Mouse (Mus musculus) limb, embryonic 15.5 days (tissue): ENCODE results near the gene Slc38a10. TPM values are rescaled to one million over a fixed set of nuclear protein-coding genes. Genes with fewer than 3 reads are reported as not detected.

ENCODE experiments used
- ATAC-seq: fragments of 200-750 bp; cut with Nextera tagmentation; 2 replicates; pipeline ENCODE4 v1.8.0; 2017; ENCODE audit warnings: low read depth, moderate TSS enrichment; ENCODE audit not compliant: insufficient number of reproducible peaks, low FRiP score, low TSS enrichment
- H3K27ac ChIP-seq: fragments of 300-500 bp; sonication (generic); 2 replicates; pipeline ENCODE4 v1.5.1; 2015; ENCODE audit warnings: moderate library complexity, mild to moderate bottlenecking, inconsistent platforms
- H3K27me3 ChIP-seq: fragments of 300-500 bp; sonication (generic); 2 replicates; pipeline ENCODE4 v1.6.1; 2015; ENCODE audit warnings: inconsistent platforms
- H3K36me3 ChIP-seq: fragments of 300-500 bp; sonication (generic); 2 replicates; pipeline ENCODE4 v1.6.1; 2015; ENCODE audit warnings: inconsistent platforms
- H3K4me1 ChIP-seq: fragments of 300-500 bp; sonication (generic); 2 replicates; pipeline ENCODE4 v1.6.1; 2015; ENCODE audit warnings: inconsistent platforms
- H3K4me2 ChIP-seq: fragments of 300-500 bp; sonication (generic); 2 replicates; pipeline ENCODE4 v1.6.1; 2015; ENCODE audit warnings: mild to moderate bottlenecking, inconsistent platforms
- H3K4me3 ChIP-seq: fragments of 300-500 bp; sonication (generic); 2 replicates; pipeline ENCODE4 v1.5.1; 2015; ENCODE audit warnings: mild to moderate bottlenecking, inconsistent platforms
- H3K9ac ChIP-seq: fragments of 300-500 bp; sonication (generic); 2 replicates; pipeline ENCODE4 v1.6.1; 2015; ENCODE audit warnings: inconsistent platforms
- H3K9me3 ChIP-seq: fragments of 300-500 bp; sonication (generic); 2 replicates; pipeline ENCODE4 v1.6.1; 2016; ENCODE audit warnings: inconsistent platforms
- WGBS: fragments of 180-500 bp; shearing (Covaris S2); methylation state at CpG from one replicate; pipeline ENCODE4 v1.1.7; 2015; 5-methylcytosine and 5-hydroxymethylcytosine counted together
- microRNA-seq: library from miRNA; unstranded; fragments of <30 nt; microRNA quantifications from one replicate; pipeline ENCODE4, GENCODE M21; 2016
- polyA plus RNA-seq: library from polyadenylated mRNA; unstranded; fragments of >200 nt; fragmentation: Nextera tagmentation; extraction: Ambion mirVana; gene quantifications from 2 replicates; pipeline ENCODE4 v1.2.1, GENCODE M21; 2015

The Slc38a10 gene
- polyA plus RNA-seq, 1 experiment from 2014 or later: 101 TPM

- WGBS: 84% methylated on average over 13 of the region's 13 CpGs
- H3K36me3 ChIP-seq: peaks cover 58% of the 10 kb centered on the region
These were observed 87.0 kb downstream of the Slc38a10 start for GRCm38 (mm10) chr11:120064006-120064667.

GRCm38 (mm10) chr11:120063326-120063725, 87.8 kb downstream of the Slc38a10 start:
- no peak overlapping the region for H3K9ac ChIP-seq
- no peak for ATAC-seq
- no peaks in the 10 kb centered on the region for H3K4me1 ChIP-seq
- WGBS: 84% methylated on average over 5 of the region's 5 CpGs
- H3K9me3 ChIP-seq: no peaks in the 10 kb centered on the region
- no peak overlapping the region for H3K4me3 ChIP-seq
- H3K4me2 ChIP-seq: no peak overlapping the region
- H3K27me3 ChIP-seq: no peaks in the 10 kb centered on the region
- H3K27ac ChIP-seq: no peak overlapping the region
- H3K36me3 ChIP-seq: peaks cover 50% of the 10 kb centered on the region

More at GRCm38 (mm10) chr11:120064006-120064667, 87.0 kb downstream of the Slc38a10 start:
- Histone ChIP-seq H3K4me3 (no peak overlapping the region), H3K27me3 (no peaks in the 10 kb centered on the region), H3K4me1 (no peaks in the 10 kb centered on the region), H3K4me2 (no peak overlapping the region), H3K9ac (no peak overlapping the region), H3K9me3 (no peaks in the 10 kb centered on the region), H3K27ac (no peak overlapping the region)
- 0 out of 2 replicates have a peak, but pooled peaks have one; percentile 16 for ATAC-seq

- no peak overlapping the region for H3K4me3 ChIP-seq
- no peaks in the 10 kb centered on the region for H3K9me3 ChIP-seq
- no peaks in the 10 kb centered on the region for H3K27me3 ChIP-seq
- no peak overlapping the region for H3K27ac ChIP-seq
- H3K36me3 ChIP-seq: peaks cover 23% of the 10 kb centered on the region; the same call in 1 of the 2 replicates
- H3K4me2 ChIP-seq: no peak overlapping the region
- 75% methylated on average over 8 of the region's 8 CpGs for WGBS
- no peak overlapping the region for H3K9ac ChIP-seq
- no peaks in the 10 kb centered on the region; the same call in 1 of the 2 replicates for H3K4me1 ChIP-seq
- no peak for ATAC-seq
These were observed 90.5 kb downstream of the Slc38a10 start for GRCm38 (mm10) chr11:120060634-120061033.

- Histone ChIP-seq H3K9me3 (no peaks in the 10 kb centered on the region), H3K36me3 (no peaks in the 10 kb centered on the region), H3K4me2 (no peak overlapping the region), H3K27me3 (no peaks in the 10 kb centered on the region), H3K4me3 (no peak overlapping the region), H3K4me1 (peaks cover 6% of the 10 kb centered on the region), H3K9ac (no peak overlapping the region), H3K27ac (no peak overlapping the region)
- ATAC-seq: no peak
- WGBS: 78% methylated on average over 12 of the region's 12 CpGs
These were observed 95.0 kb downstream of the Slc38a10 start for GRCm38 (mm10) chr11:120055953-120056732.

Small RNA genes lying within 50 kb of the gene (microRNA-seq; reads per million reads assigned to microRNA genes)
- not detected for gene Gm25948

Other genes with a start within 250 kb of the Slc38a10 start
- 97.2 and 101 TPM in 2 replicates for gene Chmp6, start 237.9 kb downstream of the Slc38a10 start, polyA plus RNA-seq
- 40.2 and 41.9 TPM in 2 replicates for gene Baiap2, start 208.6 kb downstream of the Slc38a10 start, polyA plus RNA-seq
- 6.1 and 7.1 TPM in 2 replicates for gene Aatk, start 104.2 kb downstream of the Slc38a10 start, polyA plus RNA-seq
- 20.9 and 21.3 TPM in 2 replicates for gene Cep131, start 64.5 kb downstream of the Slc38a10 start, polyA plus RNA-seq
- 17.8 TPM in 2 replicates for gene Tepsin, start 52.6 kb downstream of the Slc38a10 start, polyA plus RNA-seq
- gene Ndufaf8, start 52.4 kb downstream of the Slc38a10 start, polyA plus RNA-seq: 67.0 and 76.6 TPM in 2 replicates
- gene Bahcc1, start 81.6 kb upstream of the Slc38a10 start, polyA plus RNA-seq: 5.8 and 6.7 TPM in 2 replicates
- gene Actg1, start 197.2 kb upstream of the Slc38a10 start, polyA plus RNA-seq: 2,203 and 2,296 TPM in 2 replicates
- 0.31 and 0.79 TPM in 2 replicates for gene Fscn2, start 210.2 kb upstream of the Slc38a10 start, polyA plus RNA-seq
- gene Faap100, start 227.4 kb upstream of the Slc38a10 start, polyA plus RNA-seq: 33.1 and 33.3 TPM in 2 replicates